In the genomic region with DNA sequence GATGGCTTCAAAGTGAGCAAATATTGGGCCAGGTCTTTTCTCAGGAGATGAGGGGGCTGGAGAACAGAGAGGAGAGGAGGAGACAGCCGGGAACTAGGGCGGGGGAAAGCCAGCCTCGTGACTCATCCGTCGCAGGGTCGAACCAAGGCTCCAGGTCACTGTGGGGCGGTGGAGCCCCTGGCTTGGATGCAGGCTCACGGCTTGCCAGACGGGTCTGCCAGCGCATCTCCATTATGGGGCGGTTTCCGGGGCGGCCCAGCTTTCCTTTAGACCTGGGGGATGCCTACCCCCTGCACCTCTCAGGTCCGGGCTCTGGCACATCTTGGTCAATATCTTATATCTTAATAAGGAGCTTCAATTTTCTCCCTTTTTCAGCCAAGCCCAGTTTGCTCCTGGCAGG, we compare ENCODE assay signal across 8 mouse cellular contexts. TPM values are rescaled to one million over a fixed set of nuclear protein-coding genes. Genes with fewer than 3 reads are reported as not detected.
DNase-seq lines count a peak whose midpoint lies in the region; TF ChIP-seq lines count a peak whose summit lies in the region.

No protein-coding gene starts in this region.

- H3K4me1 ChIP-seq in lung, adult 2 months (ENCODE audit: control insufficient read depth, insufficient read depth, low read length), result no peaks in the 10 kb centered on the region; the same call in 1 of the 2 replicates
- no peaks in the 10 kb centered on the region for H3K4me1 ChIP-seq in heart, adult 2 months (ENCODE audit: control insufficient read depth, insufficient read depth, low read length)

- no peak for TF ChIP-seq POLR2A in lung, adult 2 months (IDR thresholded peaks at IDR 0.05; ENCODE audit: borderline replicate concordance, extremely low read depth, low read depth, low read length)
- TF ChIP-seq POLR2A in heart, adult 2 months (IDR thresholded peaks at IDR 0.05; ENCODE audit: insufficient read depth, low read depth, low read length), result no peak

- peak; percentile 7 for DNase-seq in lung, adult 2 months
- DNase-seq in lung, postnatal 10 days, result no peak
- peak; percentile 41 for DNase-seq in embryo, embryonic 11 days
- DNase-seq in heart, adult 2 months, result peak; percentile 65 to 74
- peak; percentile 15 for DNase-seq in mesoderm, embryonic 11.5 days (ENCODE audit: low read depth, low spot score)
- DNase-seq in natural killer cell, adult 2 months (ENCODE audit: low spot score in 2 of 2), result no peak
- no peak for DNase-seq in thymus, postnatal 36 days
- DNase-seq in left cerebral cortex, adult 8-10 months (ENCODE audit: low spot score in 2 of 2), result no peak

- TF ChIP-seq CTCF in lung, adult 2 months (IDR thresholded peaks at IDR 0.05; ENCODE audit: insufficient read depth, low read length), result no peak
- no peak for TF ChIP-seq CTCF in heart, adult 2 months (IDR thresholded peaks at IDR 0.05)

- no peak overlapping the region for H3K27ac ChIP-seq in heart, adult 2 months

- intact Hi-C loops in heart, adult 2 months (cut with DNase I), result no loop called here

- no peaks in the 10 kb centered on the region for H3K79me2 ChIP-seq in heart, adult 2 months (replicated peaks; ENCODE audit: control insufficient read depth, insufficient read depth, low read length)

- 22% methylated on average over 14 of the region's 14 CpGs for WGBS in lung, adult 2 months
- 34% methylated on average over 14 of the region's 14 CpGs for WGBS in heart, adult 2 months

- 0 out of 2 replicates have a peak, but pooled peaks cover 2% of the 10 kb centered on the region for H3K27me3 ChIP-seq in heart, adult 2 months (ENCODE audit: control insufficient read depth, insufficient read depth, low read length)

- TF ChIP-seq EP300 in heart, adult 2 months (IDR thresholded peaks at IDR 0.05; ENCODE audit: insufficient read depth, low read depth, low read length), result no peak

- no peak overlapping the region for H3K9ac ChIP-seq in heart, adult 2 months (ENCODE audit: low read depth, low read length)

- no peaks in the 10 kb centered on the region for H3K36me3 ChIP-seq in heart, adult 2 months (ENCODE audit: control insufficient read depth, insufficient read depth, low read length)

- H3K4me3 ChIP-seq in lung, adult 2 months (replicated peaks; ENCODE audit: extremely low read depth, low read depth, low read length), result no peak overlapping the region
- H3K4me3 ChIP-seq in heart, adult 2 months, result no peak overlapping the region

RNA-seq across cellular contexts. Expression of gene Gfpt2, which starts 0.8 kb away (rescaled TPM):
- polyA plus RNA-seq in lung, adult 2 months (2012; rRNA removed), result 7.0 and 8.8 TPM in 2 replicates
- total RNA-seq in heart, adult 2 months (2021), result 10 to 100 TPM; 11.8 to 13.8 TPM
- 14.0 and 26.9 TPM in 2 replicates for polyA plus RNA-seq in heart, adult 2 months (2012; rRNA removed)
- 1 to 10 TPM; 6.3 to 9.0 (median 7.9) TPM for total RNA-seq in left cerebral cortex, adult 8-10 months (2022)

RNA-seq across cellular contexts. Expression of gene Mapk9, which starts 53.4 kb away (rescaled TPM):
- polyA plus RNA-seq in lung, adult 2 months (2012; rRNA removed), result 18.5 and 22.9 TPM in 2 replicates
- total RNA-seq in heart, adult 2 months (2021), result 10 to 100 TPM; 39.3 to 40.8 TPM
- polyA plus RNA-seq in heart, adult 2 months (2012; rRNA removed), result 17.3 and 32.5 TPM in 2 replicates
- total RNA-seq in left cerebral cortex, adult 8-10 months (2022), result 100 to 1,000 TPM; 187 to 250 (median 223) TPM

Comparison
In these comparisons a context has a peak if more than half of its experiments do, and no peak if none do; other contexts are left out.
1. DNase-seq: peak in lung, adult 2 months (single experiment), embryo, embryonic 11 days (single experiment), heart, adult 2 months (2 of 2) and mesoderm, embryonic 11.5 days (single experiment); none in lung, postnatal 10 days (single experiment), natural killer cell, adult 2 months (0 of 2), thymus, postnatal 36 days (0 of 2) and left cerebral cortex, adult 8-10 months (0 of 2).
2. RNA of gene Mapk9, which starts 53.4 kb away (total RNA-seq): 187 to 250 TPM in left cerebral cortex, adult 8-10 months; 39.3 to 40.8 TPM in heart, adult 2 months; every median in the first group is over 4 times any median in the second.